Mouse (Mus musculus): ENCODE results near the gene Dmrt1.
A peak's percentile ranks its signal among the peaks of the same experiment; 100 is the strongest.
"Not testable (repeated sequence)": the region's sequence is repeated elsewhere in the genome, so short reads cannot be mapped to it uniquely, and the experiment has no call there.

Gene Dmrt1

DNA sequence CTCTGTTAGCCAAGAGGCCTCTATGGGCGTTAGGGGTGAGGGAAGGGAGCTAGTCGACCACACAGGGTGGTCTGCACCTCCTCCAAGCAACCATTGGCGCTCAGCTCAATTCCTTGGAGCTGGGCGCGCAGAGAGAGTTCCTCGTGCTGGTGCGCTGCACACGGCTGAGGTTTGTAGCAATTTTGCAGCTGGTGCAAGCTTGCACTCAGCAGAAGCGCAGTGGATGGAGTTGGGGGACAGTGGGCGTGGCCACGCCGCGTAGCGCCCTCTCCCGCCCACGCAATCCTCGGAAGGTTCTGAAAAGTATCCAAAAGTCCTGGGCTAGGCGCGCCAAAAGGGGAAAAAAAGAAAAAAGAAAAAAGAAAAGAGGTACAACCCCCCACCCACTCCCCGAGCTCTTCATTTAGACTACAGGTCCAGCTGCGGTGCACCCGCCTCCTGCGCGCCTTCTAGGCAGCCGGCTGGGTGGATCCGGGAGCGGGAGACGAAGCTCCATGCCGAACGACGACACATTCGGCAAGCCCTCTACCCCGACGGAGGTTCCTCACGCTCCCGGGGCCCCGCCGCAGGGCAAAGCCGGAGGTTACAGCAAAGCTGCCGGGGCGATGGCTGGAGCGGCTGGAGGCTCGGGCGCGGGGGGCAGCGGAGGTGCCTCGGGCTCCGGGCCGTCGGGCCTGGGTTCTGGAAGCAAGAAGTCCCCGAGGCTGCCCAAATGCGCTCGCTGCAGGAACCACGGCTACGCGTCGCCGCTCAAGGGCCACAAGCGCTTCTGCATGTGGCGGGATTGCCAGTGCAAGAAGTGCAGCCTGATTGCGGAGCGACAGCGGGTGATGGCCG, at the start of gene Dmrt1:
Dmrt1 (plus strand) TSS at position 259 of the 837 bp plus-strand sequence.
- no peak for DNase-seq (ENCODE audit: low spot score)

DNA sequence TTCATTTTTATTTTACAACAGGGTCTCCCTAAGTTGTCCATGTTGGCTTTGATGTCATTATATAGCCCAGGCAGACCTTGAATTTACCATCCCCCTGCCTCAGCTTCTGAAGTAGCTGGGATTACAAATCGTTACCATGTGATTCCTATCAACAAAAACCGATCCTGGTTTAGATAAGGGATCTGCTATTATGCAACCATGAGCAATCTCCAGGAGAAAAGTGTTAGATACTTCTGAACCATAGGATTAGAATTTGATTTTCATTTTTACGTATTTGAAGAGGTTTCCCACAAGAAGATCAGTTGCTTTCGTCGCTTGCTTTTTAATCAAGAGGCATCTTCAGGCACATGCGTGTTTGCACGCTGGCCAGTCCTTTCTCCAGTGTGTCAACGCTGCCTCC, 44.7 kb upstream of the Dmrt1 start:
- no peak for DNase-seq (ENCODE audit: low spot score)

DNA sequence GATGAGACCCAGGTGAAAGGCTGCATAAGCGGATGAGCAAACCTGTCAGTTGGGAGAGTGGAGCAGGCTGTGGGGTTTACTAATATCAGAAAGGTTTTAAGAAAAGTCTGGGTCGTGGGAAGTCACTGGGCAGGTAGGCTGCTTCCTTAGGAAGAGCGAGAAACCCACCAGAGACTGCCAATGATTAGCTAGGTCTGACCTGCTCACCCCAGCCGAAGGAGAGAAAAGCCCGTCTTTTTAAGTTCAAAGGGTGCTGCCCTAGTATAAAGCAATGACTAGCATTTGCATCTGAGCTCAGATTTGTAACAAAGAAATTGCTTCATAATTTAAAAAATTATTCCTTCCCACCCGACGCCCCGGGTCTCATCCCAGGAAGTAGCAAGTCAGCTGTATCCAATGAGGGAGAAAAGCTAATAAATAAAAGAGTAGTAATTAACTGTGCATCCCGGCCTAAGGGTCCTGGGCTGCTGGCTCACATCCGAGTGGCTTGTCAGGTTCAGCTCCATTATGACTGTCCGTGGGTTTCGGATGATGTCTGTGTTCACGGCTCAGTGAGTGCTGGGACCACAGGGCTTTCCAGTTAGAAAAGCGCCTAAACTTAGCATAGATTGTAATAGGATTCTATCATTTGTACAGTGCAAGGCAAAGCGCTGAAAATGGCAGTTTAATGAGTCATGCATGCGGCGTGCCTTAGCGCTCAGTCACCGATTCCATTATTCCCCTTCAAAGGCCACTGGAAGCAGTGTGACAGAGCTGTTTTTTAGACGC, 43.7 kb upstream of the Dmrt1 start:
- DNase-seq (ENCODE audit: low spot score), result no peak

DNA sequence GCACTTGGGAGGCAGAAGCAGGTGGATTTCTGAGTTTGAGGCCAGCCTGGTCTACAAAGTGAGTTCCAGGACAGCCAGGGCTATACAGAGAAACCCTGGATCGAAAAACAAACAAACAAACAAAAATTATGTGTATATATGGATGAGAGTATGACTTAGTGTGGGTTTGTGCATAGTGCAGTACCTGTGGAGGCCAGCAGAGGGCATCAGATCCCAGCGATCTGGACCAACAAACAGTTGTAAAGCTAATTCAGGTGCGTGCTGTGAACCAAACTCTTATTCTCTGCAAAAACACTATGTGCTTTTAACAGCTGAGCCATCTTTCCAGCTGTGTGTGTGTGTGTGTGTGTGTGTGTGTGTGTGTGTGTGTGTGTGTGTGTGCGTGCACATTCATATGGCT, 29.6 kb upstream of the Dmrt1 start:
- not testable (repeated sequence) for DNase-seq (ENCODE audit: low spot score)

DNA sequence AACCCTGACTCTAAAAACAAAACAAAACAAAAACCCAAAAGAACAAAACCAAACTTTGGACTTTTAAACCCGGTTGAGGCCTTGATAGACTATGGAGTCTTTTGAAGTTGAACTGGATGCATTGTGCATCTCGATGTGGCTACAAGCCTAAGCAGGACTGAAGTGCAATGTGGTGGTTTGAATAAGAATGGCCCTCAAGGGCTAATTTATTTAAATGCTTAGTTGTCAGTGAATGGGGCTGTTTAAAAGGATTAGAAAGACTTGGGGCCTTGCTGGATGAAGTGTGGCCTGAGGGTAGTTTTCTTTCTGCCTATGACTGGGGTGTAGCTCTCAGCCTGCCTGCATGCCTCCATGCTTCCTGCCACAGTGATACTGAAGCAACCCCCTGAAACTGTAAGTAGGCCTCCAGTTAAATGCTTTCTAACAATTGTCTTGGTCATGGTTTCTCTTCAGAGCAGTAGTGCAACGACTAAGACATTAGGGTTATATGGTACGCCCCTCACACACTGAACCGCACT, 26.2 kb upstream of the Dmrt1 start:
- DNase-seq (ENCODE audit: low spot score), result no peak

DNA sequence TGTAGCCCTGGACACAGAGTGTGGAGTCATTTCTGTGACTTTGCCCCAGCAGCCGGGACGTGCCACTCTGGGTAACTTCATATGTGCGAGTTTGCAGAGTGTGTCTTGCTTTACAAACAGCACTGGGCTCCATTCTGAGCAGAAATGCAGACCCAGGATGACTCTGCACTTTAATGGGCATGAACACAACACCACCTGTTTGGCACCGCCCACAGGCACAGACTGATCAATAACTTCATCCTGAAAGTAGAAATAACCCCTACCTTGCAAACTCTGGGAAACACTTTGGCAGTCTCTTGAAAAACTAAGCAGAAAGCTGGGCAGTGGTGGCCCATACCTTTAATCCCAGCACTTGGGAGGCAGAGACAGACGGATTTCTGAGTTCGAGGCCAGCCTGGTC, 24.6 kb upstream of the Dmrt1 start:
- DNase-seq (ENCODE audit: low spot score), result no peak

DNA sequence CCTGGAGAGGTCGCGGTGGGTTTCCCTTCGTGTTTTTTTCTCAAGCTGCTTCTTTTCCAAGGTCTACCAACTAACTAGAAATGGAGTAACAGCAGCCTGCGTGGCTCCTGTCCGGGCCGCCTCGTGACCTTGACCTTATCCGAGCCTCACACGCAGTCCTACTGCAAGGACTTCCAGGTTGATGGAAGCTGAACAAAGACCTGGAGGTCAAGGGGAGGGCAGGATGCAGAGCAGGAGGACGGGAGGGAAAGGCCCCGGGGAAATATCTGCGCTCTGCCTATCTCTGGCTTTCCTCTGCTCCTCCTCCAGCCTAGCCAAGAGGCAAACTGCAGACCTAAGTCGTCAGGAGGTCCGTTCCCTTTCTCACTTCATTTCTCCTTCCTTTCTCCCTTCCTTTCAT, 18.9 kb upstream of the Dmrt1 start:
- DNase-seq (ENCODE audit: low spot score), result no peak

DNA sequence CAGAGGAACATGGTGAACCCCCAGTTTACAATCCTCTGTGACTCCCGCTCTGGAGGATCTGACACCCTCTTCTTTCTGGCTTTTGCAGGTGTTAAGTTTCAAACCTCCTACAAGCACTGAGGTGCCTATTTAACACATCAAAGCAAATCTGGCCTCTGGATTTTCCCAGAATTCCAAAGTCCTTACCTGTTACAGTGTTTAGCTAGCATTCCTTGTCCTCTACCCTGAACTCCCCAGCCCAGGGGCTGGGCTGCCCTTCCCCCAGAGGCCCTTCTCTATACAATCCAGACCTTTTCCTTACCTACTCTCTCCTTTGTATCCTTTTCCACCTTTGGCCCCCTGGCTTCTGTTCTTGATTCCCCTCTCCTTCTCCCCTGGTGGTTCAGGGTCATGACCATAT, 18.1 kb upstream of the Dmrt1 start:
- DNase-seq (ENCODE audit: low spot score), result no peak

DNA sequence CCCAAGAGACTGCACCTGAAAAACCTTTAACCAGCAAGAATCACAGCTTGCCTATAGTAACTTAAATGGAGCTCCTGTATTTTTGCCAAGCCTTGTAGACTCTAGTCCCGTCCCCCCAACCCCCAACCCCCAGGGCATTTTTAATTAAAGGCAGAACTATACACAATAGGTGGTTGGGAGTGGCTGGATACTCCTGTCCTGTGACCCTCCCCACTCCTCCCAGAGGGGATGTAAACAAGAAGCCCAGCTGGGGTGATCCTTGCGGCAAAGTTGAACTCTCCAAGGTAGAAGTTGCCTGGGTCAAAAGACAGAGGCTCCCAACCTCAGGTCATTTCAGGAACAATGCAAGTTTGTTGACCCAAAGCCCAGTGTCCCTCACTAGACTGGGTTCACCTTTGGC, 16.9 kb upstream of the Dmrt1 start:
- no peak for DNase-seq (ENCODE audit: low spot score)

DNA sequence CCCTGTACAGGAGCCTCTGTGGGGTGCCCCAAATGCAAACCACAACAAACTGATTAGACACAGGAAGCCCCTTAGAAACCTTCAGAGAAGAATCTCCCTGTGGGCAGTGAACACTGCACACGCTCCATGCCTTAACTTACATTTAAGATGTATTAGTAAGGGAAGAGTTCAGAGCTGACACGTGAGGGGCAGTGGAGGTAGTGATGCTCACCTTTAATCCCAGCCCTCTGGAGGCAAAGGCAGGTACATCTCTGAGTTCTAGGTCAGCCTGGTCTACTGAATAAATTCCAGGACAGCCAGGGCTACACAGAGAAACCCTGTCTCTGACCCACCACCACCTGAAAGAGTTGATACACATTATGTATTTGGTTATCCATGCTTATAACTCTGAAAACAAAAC, 15.9 kb upstream of the Dmrt1 start:
- DNase-seq (ENCODE audit: low spot score), result no peak

DNA sequence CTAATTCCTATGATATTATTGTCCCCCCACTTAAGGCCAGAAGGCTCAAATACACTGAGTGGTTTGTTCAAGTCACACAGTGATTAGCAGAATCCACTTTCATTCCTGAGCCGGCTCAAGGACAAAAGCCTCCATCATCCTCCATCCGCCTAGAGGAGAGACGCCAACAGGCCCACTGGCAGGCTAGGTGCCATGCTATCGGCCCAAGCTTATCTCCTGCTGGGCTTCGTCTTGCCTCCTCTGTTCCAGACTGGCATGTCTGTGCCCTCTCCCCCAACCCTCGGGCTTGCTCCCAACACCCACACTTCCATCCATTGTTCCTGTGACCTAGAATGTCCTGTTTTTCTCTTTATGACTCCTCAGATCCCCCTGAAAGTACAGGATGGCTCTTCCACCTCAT, 8.0 kb upstream of the Dmrt1 start:
- no peak for DNase-seq (ENCODE audit: low spot score)

DNA sequence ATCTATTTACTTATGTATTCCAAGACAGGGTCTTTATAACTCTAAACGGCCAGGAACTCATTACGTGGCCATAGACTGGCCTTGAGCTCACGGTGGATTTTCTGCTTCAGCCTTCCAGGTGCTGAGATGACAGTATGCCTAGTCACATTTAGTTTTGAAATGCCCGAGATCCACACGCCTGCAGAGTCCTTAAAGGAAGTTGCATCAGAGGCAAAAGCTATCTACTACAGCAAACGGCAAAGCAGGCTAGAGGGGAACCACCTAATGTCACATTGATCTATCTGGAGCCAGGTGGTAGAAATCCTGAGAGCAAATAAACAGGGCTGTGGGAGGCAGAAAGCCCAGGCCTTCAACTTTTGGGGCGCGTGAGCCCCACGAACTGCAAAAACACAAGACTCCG, 540 bp upstream of the Dmrt1 start:
- no peak for DNase-seq (ENCODE audit: low spot score)

DNA sequence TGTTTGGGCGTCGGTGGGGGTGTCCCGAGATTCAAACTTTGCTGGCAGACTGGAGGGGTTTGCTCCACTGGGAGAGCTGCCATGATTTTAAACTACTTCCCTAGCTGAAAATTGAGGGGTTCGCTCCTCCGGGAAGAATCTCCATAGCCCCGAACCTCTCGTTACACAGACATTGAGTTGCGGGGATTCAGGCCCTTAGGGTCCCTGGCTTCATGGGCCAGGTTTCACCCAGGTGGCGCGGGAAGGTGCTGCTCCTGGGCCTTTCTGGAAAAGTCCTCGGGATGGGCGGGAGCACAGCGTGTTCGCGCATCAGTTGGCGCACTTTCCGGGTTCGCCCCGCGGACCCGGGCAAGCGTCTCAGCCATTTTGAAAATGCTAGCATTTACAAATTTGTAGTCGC, 1.2 kb downstream of the Dmrt1 start:
- DNase-seq (ENCODE audit: low spot score), result no peak

DNA sequence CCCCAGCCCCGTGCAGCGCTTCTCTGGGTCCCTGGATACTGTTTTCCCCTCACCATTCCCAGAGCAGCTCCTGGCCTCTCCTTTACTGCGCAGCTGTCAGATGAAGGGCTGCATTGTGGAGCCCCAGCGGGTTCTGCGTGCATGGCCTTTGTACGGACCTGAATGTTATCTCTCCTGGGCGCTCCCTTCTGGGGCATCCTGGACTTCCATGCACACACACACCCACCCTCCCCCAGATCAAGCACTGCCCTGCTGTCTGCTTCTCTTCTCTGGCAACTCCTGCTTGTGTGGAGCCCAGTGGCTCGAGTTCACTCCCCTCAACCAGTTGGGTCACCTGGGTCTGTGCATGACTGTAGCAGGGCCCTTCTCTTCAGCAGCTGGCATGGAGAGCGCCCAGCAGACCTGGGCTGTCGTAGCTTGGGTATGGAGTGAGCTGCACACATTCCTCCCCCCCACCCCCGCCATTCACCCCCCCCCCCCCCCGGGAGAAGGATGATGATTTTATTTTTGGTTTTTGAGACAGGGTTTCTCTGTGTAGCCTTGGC, 9.6 kb downstream of the Dmrt1 start:
- no peak for DNase-seq (ENCODE audit: low spot score)

DNA sequence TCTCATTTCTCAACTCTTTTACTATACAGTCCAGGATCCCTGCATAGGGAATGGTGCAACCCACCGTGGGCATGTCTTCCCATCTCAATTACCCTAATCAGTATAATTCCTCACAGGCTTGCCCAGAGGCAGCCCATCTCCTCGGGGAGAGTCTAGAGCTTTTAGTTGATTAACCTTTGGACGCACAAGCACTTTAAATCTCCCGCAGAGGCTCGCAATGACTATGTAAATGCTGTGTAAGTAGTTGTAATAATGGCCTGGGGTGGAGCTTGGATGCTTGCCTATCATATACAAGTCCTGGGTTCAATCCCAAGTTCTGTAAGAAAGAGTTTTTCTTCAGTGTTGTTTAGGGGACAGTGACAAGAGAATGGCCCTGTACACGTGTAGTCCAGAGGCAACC, 18.7 kb downstream of the Dmrt1 start:
- DNase-seq (ENCODE audit: low spot score), result no peak

DNA sequence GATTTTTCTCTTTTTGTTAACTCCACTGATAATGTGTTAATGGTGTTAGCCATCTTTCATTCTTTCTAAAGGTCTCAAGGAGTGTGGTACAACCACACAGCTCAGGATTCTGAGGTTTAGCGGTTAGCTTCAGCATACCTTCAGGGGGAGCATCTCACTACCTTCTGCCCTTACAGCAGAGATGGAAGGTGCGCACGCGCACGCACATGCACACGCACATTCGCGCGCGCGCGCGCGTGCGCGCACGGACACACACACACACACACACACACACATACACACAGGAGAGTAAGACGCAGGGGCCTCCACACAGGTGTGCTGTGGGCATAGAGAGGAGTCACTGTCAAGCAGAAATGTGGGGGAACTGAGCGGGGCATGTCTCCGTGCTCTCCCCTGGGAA, 20.3 kb downstream of the Dmrt1 start:
- no peak for DNase-seq (ENCODE audit: low spot score)

DNA sequence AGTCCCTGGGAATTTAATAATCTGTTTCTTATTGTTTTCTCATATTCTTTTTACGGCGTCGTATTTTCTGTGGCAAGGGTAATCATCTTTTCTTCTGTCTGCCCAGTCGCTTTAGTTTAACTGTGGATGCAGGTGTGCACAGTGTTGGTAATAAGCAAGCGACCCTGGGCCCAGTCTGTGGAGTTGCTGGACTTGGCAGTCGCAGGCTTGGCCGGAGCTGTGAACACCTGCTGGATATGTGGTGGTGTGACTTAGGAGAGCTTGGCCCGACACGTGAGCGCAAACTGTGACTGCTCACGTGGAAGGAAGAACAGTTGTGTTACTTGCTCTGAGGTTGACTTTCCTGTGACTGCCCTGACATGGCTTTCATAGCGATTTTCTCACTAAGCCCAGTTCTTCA, 24.3 kb downstream of the Dmrt1 start:
- no peak for DNase-seq (ENCODE audit: low spot score)

DNA sequence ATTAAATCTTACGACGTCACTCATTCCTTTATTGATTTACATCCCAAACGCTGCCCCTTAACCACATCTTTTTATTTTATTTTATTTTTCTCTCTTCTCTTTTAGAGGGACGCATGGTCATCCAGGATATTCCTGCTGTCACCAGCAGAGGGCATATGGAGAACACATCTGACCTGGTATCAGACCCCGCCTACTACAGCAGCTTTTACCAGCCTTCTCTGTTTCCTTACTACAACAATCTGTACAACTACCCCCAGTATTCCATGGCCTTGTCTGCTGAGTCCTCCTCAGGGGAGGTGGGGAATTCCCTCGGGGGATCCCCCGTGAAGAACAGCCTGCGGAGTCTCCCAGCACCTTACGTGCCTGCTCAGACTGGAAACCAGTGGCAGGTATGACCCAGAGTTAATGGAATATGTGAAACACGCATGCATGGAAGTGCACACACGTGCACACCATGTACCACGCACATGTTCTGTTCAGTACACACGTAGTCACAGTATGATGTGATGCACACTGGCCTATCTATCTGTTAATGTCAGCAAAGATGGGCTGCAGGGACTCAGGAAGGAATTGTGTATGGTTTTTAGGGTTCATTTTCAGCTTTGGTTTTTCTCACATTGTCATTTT, 40.4 kb downstream of the Dmrt1 start:
- peak; percentile 48 for DNase-seq (ENCODE audit: low spot score)

DNA sequence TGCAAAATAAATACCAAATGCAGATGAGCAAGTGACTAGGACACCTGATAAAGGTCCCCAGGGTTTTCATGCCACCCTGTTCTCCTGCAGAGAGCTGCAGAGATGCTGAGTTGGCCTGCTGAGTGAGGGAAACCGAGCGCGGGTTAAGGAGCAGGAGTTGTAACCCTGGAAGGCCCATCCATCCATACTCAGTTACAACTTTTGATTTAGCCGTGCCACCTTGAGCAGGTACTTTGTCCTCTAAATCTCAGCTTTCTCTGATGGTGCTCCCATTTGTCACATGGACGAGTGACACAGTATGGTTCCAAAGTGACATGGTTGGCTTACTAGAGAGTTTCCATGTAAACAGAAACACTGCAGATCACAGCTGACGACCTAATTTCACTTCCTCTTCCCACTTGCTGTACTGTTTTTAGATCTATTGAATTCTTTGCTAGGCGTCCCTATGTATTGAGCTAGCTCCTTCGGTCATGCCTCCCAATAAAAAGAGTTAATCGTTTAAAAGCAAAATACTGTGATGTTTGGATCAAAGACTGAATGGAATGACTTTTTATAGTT, 41.7 kb downstream of the Dmrt1 start:
- no peak for DNase-seq (ENCODE audit: low spot score)

DNA sequence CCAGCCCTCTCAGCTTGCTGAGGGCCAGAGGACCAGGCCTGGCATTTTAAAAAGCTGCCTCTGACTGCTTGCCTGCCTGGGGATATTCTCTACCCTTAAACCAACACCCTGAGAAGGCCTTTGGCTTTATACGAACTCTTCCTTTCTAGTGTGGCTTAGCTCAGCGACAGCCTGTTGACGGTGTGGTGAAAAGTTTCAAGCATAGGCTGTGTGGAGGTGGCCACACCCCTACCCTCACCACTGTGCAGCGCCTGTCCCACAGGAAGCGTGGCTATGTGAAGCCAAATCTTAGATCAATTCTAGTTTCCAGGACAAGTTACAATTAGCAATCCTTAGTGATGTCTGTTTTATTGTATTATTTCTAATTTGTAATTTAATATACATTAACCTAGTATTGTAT, 44.9 kb downstream of the Dmrt1 start:
- no peak for DNase-seq (ENCODE audit: low spot score)

DNA sequence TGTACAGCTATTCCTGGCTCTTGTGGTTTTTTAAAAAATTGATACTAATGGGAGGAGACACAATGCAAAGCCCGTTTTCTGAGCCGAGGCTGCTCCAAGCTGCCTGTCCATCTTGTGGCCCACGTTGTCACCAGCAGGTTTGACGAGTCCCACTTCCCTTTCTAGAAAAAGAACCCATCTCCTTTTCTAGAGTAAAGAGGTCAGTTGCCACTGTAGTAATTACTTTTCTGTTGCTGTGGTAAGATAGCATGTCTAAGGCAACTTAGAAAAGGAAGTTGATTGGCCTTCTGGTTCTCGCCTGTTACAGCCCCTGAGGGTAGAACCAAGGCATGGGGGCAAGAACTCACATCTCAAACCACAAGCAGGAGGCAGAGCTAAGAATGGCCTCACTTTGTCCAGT, 45.6 kb downstream of the Dmrt1 start:
- no peak for DNase-seq (ENCODE audit: low spot score)

DNA sequence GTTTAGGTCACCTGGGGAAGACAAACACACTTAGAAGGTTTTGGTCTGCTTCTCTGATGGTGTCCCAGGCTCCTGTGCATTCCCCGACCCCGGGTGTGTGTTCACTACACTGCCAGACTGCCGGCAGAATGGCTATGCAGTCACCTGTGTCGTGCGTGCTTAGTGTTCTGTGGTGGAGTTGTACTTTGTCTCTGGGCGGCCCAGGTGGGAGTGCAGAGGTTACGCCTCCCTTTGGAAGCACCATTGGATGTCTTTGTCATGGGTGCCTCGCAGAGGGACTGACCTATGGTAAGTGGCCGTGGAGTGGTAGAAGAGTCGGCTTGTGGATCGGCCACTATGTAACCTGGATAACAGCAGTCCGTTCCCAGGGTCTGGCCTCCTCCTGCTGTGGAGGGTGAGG, 59.0 kb downstream of the Dmrt1 start:
- DNase-seq (ENCODE audit: low spot score), result no peak
